Mouse (Mus musculus): ENCODE results near the gene Nrxn2.

- TF ChIP-seq CTCF (IDR thresholded peaks at IDR 0.05; ENCODE audit: extremely low read depth, insufficient read depth, insufficient read length, insufficient replicate concordance) (no peak), POLR2A (IDR thresholded peaks at IDR 0.05; ENCODE audit: low read depth, low read length) (no peak)
Measured at GRCm38 (mm10) chr19:6453349-6453748, 34.8 kb downstream of the Nrxn2 start.
